Mouse (Mus musculus) neural tube, embryonic 15.5 days (tissue): ENCODE results near the gene Fpr-rs6. TPM values are rescaled to one million over a fixed set of nuclear protein-coding genes. Genes with fewer than 3 reads are reported as not detected.

Source experiments
- ATAC-seq: fragments of 200-750 bp; cut with Nextera tagmentation; 2 replicates; pipeline ENCODE4 v1.8.0; 2017; ENCODE audit warnings: mild to moderate bottlenecking, moderate TSS enrichment, moderate library complexity; ENCODE audit not compliant: low FRiP score
- H3K27ac ChIP-seq: fragments of 300-500 bp; sonication (generic); replicated peaks from 2 replicates; pipeline ENCODE4 v1.5.1; 2015; ENCODE audit warnings: mild to moderate bottlenecking, inconsistent platforms
- H3K27me3 ChIP-seq: fragments of 300-500 bp; sonication (generic); replicated peaks from 2 replicates; pipeline ENCODE4 v1.6.1; 2015; ENCODE audit warnings: inconsistent platforms
- H3K36me3 ChIP-seq: fragments of 300-500 bp; sonication (generic); 2 replicates; pipeline ENCODE4 v1.6.1; 2015; ENCODE audit warnings: inconsistent platforms
- H3K4me1 ChIP-seq: fragments of 300-500 bp; sonication (generic); 2 replicates; pipeline ENCODE4 v1.6.1; 2015; ENCODE audit warnings: inconsistent platforms
- H3K4me2 ChIP-seq: fragments of 300-500 bp; sonication (generic); 2 replicates; pipeline ENCODE4 v1.6.1; 2015; ENCODE audit warnings: inconsistent platforms, mild to moderate bottlenecking, moderate library complexity
- H3K4me3 ChIP-seq: fragments of 300-500 bp; sonication (generic); replicated peaks from 2 replicates; pipeline ENCODE4 v1.5.1; 2015; ENCODE audit warnings: mild to moderate bottlenecking, inconsistent platforms
- H3K9ac ChIP-seq: fragments of 300-500 bp; sonication (generic); replicated peaks from 2 replicates; pipeline ENCODE4 v1.6.1; 2015; ENCODE audit warnings: mild to moderate bottlenecking, inconsistent platforms
- H3K9me3 ChIP-seq: fragments of 300-500 bp; sonication (generic); replicated peaks from 2 replicates; pipeline ENCODE4 v1.6.1; 2016; ENCODE audit warnings: inconsistent platforms
- polyA plus RNA-seq: library from polyadenylated mRNA; unstranded; fragments of >200 nt; fragmentation: Nextera tagmentation; extraction: Ambion mirVana; gene quantifications from 2 replicates; pipeline ENCODE4 v1.2.1, GENCODE M21; 2015

Gene Fpr-rs6
- not detected in 2 replicates for polyA plus RNA-seq

DNA sequence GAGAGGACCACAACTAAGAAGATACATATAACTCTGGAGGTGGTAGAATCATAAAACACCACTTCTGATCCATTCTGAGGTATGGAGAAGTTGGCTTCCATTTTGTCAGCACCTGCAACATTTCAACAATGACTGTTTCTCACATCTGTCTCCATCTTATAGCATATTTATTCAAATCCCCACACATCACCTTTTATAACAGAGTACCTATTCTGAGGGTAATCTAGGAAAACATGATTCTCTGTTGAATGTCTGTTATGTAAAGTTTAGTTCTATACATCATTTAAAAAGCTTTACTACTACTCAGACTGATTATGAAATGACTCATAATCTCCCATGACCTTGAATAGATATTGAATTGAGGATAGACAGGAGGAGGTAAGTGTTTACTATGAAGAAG is at the start of gene Fpr-rs6:
TSS of gene Fpr-rs6 (minus strand) at position 101 of the 400 bp plus-strand sequence.
- no peak for ATAC-seq
- H3K9me3 ChIP-seq, result peaks cover 15% of the 10 kb centered on the region
- no peaks in the 10 kb centered on the region for H3K36me3 ChIP-seq
- H3K4me3 ChIP-seq, result no peak within 1 kb of the TSS
- no peaks in the 10 kb centered on the region for H3K27me3 ChIP-seq
- no peaks in the 10 kb centered on the region for H3K4me1 ChIP-seq
- H3K9ac ChIP-seq, result no peak within 1 kb of the TSS
- H3K4me2 ChIP-seq, result no peak within 1 kb of the TSS
- no peak within 1 kb of the TSS for H3K27ac ChIP-seq

Other genes starting within 250 kb of the Fpr-rs6 start
- gene Vmn2r104, start 134.8 kb downstream of the Fpr-rs6 start, polyA plus RNA-seq, result not detected in 2 replicates
- not detected in 2 replicates for gene Fpr-rs7, start 68.9 kb downstream of the Fpr-rs6 start, polyA plus RNA-seq
- not detected in 2 replicates for gene Vmn2r105, start 52.0 kb upstream of the Fpr-rs6 start, polyA plus RNA-seq
- not detected in 2 replicates for gene Vmn2r106, start 102.5 kb upstream of the Fpr-rs6 start, polyA plus RNA-seq
- not detected in 2 replicates for gene Vmn2r107, start 162.1 kb upstream of the Fpr-rs6 start, polyA plus RNA-seq
- not detected in 2 replicates for gene Vmn1r224, start 231.0 kb upstream of the Fpr-rs6 start, polyA plus RNA-seq